Mouse (Mus musculus): ENCODE data around the gene Dapk2. TPM values are rescaled to one million over a fixed set of nuclear protein-coding genes. Genes with fewer than 3 reads are reported as not detected.

The Dapk2 gene
- polyA plus RNA-seq, 1 experiment from 2014 or later = 0.78 TPM

Other genes with a start within 250 kb of the Dapk2 start
- gene Trip4, start 249.4 kb upstream of the Dapk2 start, polyA plus RNA-seq (2014; fragmentation: Nextera tagmentation; extraction: Ambion mirVana) = 27.6 and 38.8 TPM in 2 replicates
- gene Csnk1g1, start 249.3 kb upstream of the Dapk2 start, polyA plus RNA-seq (2014; fragmentation: Nextera tagmentation; extraction: Ambion mirVana) = 26.0 and 29.9 TPM in 2 replicates
- 333 and 347 TPM in 2 replicates for gene Ppib, start 98.0 kb upstream of the Dapk2 start, polyA plus RNA-seq (2014; fragmentation: Nextera tagmentation; extraction: Ambion mirVana)
- gene Snx22, start 88.5 kb upstream of the Dapk2 start, polyA plus RNA-seq (2014; fragmentation: Nextera tagmentation; extraction: Ambion mirVana) = 6.5 and 8.2 TPM in 2 replicates
- 55.6 and 87.9 TPM in 2 replicates for gene Snx1, start 31.6 kb upstream of the Dapk2 start, polyA plus RNA-seq (2014; fragmentation: Nextera tagmentation; extraction: Ambion mirVana)
- gene Ciao2a, start 31.6 kb upstream of the Dapk2 start, polyA plus RNA-seq (2014; fragmentation: Nextera tagmentation; extraction: Ambion mirVana) = 68.4 and 76.2 TPM in 2 replicates
- 48.3 and 64.1 TPM in 2 replicates for gene Herc1, start 192.2 kb downstream of the Dapk2 start, polyA plus RNA-seq (2014; fragmentation: Nextera tagmentation; extraction: Ambion mirVana)

Data from midbrain, embryonic 14.5 days (tissue).